Mouse (Mus musculus): ENCODE results near the gene Mvp. TPM values are rescaled to one million over a fixed set of nuclear protein-coding genes. Genes with fewer than 3 reads are reported as not detected.

Mvp gene
- polyA plus RNA-seq, 1 experiment: 46.2 TPM

- no peak for DNase-seq (ENCODE audit: low spot score)
These were observed 5.0 kb upstream of the Mvp start for GRCm38 (mm10) chr7:127019306-127019960.

GRCm38 (mm10) chr7:127018416-127019305 lies 4.2 kb upstream of the Mvp start:
- DNase-seq (ENCODE audit: low spot score): no peak

GRCm38 (mm10) chr7:127017950-127018345 lies 3.5 kb upstream of the Mvp start:
- no peak for DNase-seq (ENCODE audit: low spot score)

GRCm38 (mm10) chr7:127016971-127017949 lies 2.8 kb upstream of the Mvp start, which contains the start of gene Pagr1a:
Gene Pagr1a, minus strand, starts transcription at chr7:127017352.
- DNase-seq (ENCODE audit: low spot score): peak; percentile 94

- DNase-seq (ENCODE audit: low spot score): no peak
These were observed 2.1 kb upstream of the Mvp start for GRCm38 (mm10) chr7:127016486-127016938.

GRCm38 (mm10) chr7:127016481-127016485 lies 1.9 kb upstream of the Mvp start, which contains the start of gene Pagr1b:
Gene Pagr1b, minus strand, starts transcription at chr7:127016484.
- DNase-seq (ENCODE audit: low spot score): no peak

GRCm38 (mm10) chr7:127016081-127016480 lies 1.7 kb upstream of the Mvp start:
- no peak for DNase-seq (ENCODE audit: low spot score)

GRCm38 (mm10) chr7:127014993-127015392 lies 572 bp upstream of the Mvp start:
- no peak for DNase-seq (ENCODE audit: low spot score)

GRCm38 (mm10) chr7:127013385-127013784 lies 1.0 kb downstream of the Mvp start:
- DNase-seq (ENCODE audit: low spot score): no peak

- DNase-seq (ENCODE audit: low spot score): no peak
These were observed 1.6 kb downstream of the Mvp start for GRCm38 (mm10) chr7:127012845-127013244.

GRCm38 (mm10) chr7:127012374-127012773 lies 2.0 kb downstream of the Mvp start:
- no peak for DNase-seq (ENCODE audit: low spot score)

GRCm38 (mm10) chr7:127011717-127012116 lies 2.7 kb downstream of the Mvp start:
- DNase-seq (ENCODE audit: low spot score): no peak

- no peak for DNase-seq (ENCODE audit: low spot score)
These were observed 3.4 kb downstream of the Mvp start for GRCm38 (mm10) chr7:127011051-127011450.

- DNase-seq (ENCODE audit: low spot score): no peak
These were observed 4.9 kb downstream of the Mvp start for GRCm38 (mm10) chr7:127009307-127010085.

GRCm38 (mm10) chr7:127008239-127009019 lies 6.0 kb downstream of the Mvp start:
- no peak for DNase-seq (ENCODE audit: low spot score)

- DNase-seq (ENCODE audit: low spot score): no peak
These were observed 7.0 kb downstream of the Mvp start for GRCm38 (mm10) chr7:127007313-127008024.

- DNase-seq (ENCODE audit: low spot score): no peak
These were observed 10.1 kb downstream of the Mvp start for GRCm38 (mm10) chr7:127004122-127004875.

- no peak for DNase-seq (ENCODE audit: low spot score)
These were observed 10.8 kb downstream of the Mvp start for GRCm38 (mm10) chr7:127003620-127004019.

GRCm38 (mm10) chr7:126999568-126999967 lies 14.9 kb downstream of the Mvp start:
- DNase-seq (ENCODE audit: low spot score): no peak

All from urinary bladder, adult 2 months (tissue).